Mouse (Mus musculus): ENCODE results near the gene Stat3. TPM values are rescaled to one million over a fixed set of nuclear protein-coding genes. Genes with fewer than 3 reads are reported as not detected.
A peak's percentile ranks its signal among the peaks of the same experiment; 100 is the strongest.

Stat3 gene
- total and polyA plus RNA-seq, 3 experiments: 63.5 to 81.1 (median 69.3) TPM

DNA sequence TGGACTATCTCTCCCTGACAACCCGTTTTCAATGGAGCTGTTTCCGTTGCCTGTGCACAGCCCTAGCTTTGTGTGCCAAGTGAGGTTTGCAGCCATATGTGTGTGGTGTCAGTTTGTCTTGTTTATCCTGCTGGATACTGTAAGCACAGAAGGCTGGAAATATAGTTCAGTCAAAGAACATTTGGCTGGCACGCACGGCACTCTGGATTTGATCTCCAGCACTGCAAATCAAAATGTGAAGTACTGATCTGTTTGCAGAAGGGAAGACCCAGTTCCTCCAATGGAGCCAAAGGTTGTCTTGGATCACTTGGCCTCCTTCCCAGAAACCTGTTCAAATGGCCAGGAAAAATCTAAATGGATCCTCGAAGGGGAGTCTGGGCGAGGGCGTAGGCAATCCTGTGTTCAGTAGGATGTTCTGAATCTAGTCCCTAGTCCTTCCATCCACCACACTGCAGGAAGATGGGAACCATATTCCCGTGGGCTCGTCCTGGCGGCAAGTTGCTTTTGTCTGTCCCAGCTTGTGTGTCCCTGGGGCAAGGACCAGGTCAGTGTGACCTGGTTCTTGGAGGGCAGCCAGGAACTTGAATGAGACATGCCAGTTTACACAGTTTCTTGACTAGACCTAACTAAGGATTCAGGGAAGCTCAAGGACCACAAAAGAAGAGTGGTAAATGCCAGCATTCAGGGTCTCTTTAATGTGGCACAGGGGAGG is 68.9 kb downstream of the Stat3 start:
- no peaks in the 10 kb centered on the region for H3K9me3 ChIP-seq (replicated peaks)
- H3K27me3 ChIP-seq (ENCODE audit: insufficient read depth, low read length): no peaks in the 10 kb centered on the region
- DNase-seq (ENCODE audit: low spot score) (no peak), ATAC-seq (ENCODE audit: extremely low read depth, insufficient number of reproducible peaks, low FRiP score, poor library complexity, severe bottlenecking) (no peak)
- H3K4me1 ChIP-seq (ENCODE audit: insufficient read depth, low read depth, low read length): peaks cover 63% of the 10 kb centered on the region
- H3K4me3 ChIP-seq (ENCODE audit: low read depth, low read length): no peak overlapping the region
- H3K36me3 ChIP-seq (replicated peaks): peaks cover 81% of the 10 kb centered on the region
- TF ChIP-seq GATA2 (IDR thresholded peaks at IDR 0.05; ENCODE audit: borderline replicate concordance, low read depth, low read length) (no peak), POLR2AphosphoS5 (IDR thresholded peaks at IDR 0.05; ENCODE audit: insufficient replicate concordance, low read depth, low read length) (no peak), TAL1 (conservative IDR thresholded peaks at IDR 0.05; ENCODE audit: low read depth, low read length) (no peak), CTCF (IDR thresholded peaks at IDR 0.05; ENCODE audit: low read depth, low read length) (no peak)

DNA sequence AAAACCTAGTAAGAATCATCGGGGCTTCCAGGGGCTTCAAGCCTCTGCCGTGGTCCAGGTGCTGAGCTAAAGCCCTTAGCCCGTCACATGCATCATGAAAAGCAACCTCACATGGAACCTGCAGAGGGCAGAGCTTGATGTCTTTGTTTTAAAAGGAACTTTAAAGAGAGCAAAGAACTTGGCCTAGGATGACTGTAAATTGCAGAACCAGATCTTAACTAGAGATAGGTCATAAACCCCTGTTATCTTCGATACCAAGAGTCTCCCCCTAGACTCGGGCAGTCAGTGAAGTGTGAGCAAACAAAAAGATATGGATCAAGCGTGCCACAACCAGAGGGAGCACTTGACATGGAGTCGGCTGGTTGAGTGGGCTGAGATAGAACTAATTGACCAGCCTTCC is 73.7 kb downstream of the Stat3 start:
- H3K27me3 ChIP-seq (ENCODE audit: insufficient read depth, low read length): no peaks in the 10 kb centered on the region
- peaks cover 86% of the 10 kb centered on the region for H3K36me3 ChIP-seq (replicated peaks)
- peak overlapping the region; percentile 56; the same call in 1 of the 2 replicates for H3K4me3 ChIP-seq (ENCODE audit: low read depth, low read length)
- ATAC-seq (ENCODE audit: extremely low read depth, insufficient number of reproducible peaks, low FRiP score, poor library complexity, severe bottlenecking) (peak; percentile 83), DNase-seq (ENCODE audit: low spot score) (peak; percentile 49)
- TF ChIP-seq POLR2AphosphoS5 (IDR thresholded peaks at IDR 0.05; ENCODE audit: insufficient replicate concordance, low read depth, low read length): no peak
- TF ChIP-seq TAL1 (conservative IDR thresholded peaks at IDR 0.05; ENCODE audit: low read depth, low read length): peak; percentile 72
- TF ChIP-seq GATA1 (IDR thresholded peaks at IDR 0.05; ENCODE audit: borderline replicate concordance, low read length): no peak
- no peak for TF ChIP-seq CTCF (IDR thresholded peaks at IDR 0.05; ENCODE audit: low read depth, low read length)
- no peak for TF ChIP-seq GATA2 (IDR thresholded peaks at IDR 0.05; ENCODE audit: borderline replicate concordance, low read depth, low read length)
- H3K9me3 ChIP-seq (replicated peaks): no peaks in the 10 kb centered on the region
- H3K4me1 ChIP-seq (ENCODE audit: insufficient read depth, low read depth, low read length): peaks cover 79% of the 10 kb centered on the region

DNA sequence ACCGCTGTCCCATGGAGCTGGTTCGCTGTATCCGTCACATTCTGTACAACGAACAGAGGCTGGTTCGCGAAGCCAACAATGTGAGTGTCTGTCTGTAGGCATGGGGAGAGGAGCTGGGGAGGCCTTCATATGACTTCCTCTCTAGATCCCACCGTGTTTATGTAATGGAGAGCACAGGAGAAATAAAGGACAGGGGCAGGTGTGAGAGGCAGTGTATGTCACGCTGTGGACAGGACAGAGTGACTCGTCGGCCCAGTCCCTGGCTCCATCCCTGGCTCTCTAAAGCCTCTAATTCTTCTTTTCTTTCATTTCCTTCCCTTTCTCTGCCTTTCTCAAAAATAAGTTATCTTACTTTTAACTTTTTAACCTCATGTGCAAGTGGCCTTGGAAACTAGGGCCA is 76.2 kb downstream of the Stat3 start:
- Histone ChIP-seq H3K9me3 (replicated peaks) (no peaks in the 10 kb centered on the region), H3K27me3 (ENCODE audit: insufficient read depth, low read length) (no peaks in the 10 kb centered on the region), H3K4me1 (ENCODE audit: insufficient read depth, low read depth, low read length) (peaks cover 88% of the 10 kb centered on the region), H3K36me3 (replicated peaks) (peaks cover 66% of the 10 kb centered on the region), H3K4me3 (ENCODE audit: low read depth, low read length) (peak overlapping the region; percentile 95; the same call in 1 of the 2 replicates)
- ATAC-seq (ENCODE audit: extremely low read depth, insufficient number of reproducible peaks, low FRiP score, poor library complexity, severe bottlenecking) (no peak), DNase-seq (ENCODE audit: low spot score) (no peak)
- TF ChIP-seq CTCF (IDR thresholded peaks at IDR 0.05; ENCODE audit: low read depth, low read length) (no peak), TAL1 (conservative IDR thresholded peaks at IDR 0.05; ENCODE audit: low read depth, low read length) (no peak), GATA2 (IDR thresholded peaks at IDR 0.05; ENCODE audit: borderline replicate concordance, low read depth, low read length) (no peak), GATA1 (IDR thresholded peaks at IDR 0.05; ENCODE audit: borderline replicate concordance, low read length) (no peak), POLR2AphosphoS5 (IDR thresholded peaks at IDR 0.05; ENCODE audit: insufficient replicate concordance, low read depth, low read length) (no peak)

DNA sequence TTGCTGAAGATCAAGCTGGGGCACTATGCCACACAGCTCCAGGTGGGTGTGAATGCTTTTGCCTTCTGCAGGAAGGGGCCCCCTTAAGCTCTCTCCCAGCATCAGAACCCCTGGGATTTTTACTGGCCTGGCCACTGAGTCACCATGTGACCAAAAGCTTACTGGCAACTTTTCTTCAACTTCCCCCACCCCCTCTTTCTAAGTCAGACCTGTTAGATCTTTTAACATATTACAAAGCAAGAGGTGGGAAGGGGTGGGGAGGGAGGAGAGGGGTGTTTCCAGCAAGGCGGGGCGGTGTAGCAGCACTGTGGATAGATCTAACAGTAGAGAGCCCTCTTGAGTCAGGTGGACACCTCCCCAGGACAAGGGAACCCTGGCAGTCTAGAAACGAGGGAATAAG is 77.5 kb downstream of the Stat3 start:
- DNase-seq (ENCODE audit: low spot score): no peak
- Histone ChIP-seq H3K36me3 (replicated peaks) (peaks cover 55% of the 10 kb centered on the region), H3K27me3 (ENCODE audit: insufficient read depth, low read length) (peaks cover 2% of the 10 kb centered on the region; the same call in 1 of the 2 replicates), H3K4me3 (ENCODE audit: low read depth, low read length) (peak overlapping the region; percentile 95), H3K9me3 (replicated peaks) (no peaks in the 10 kb centered on the region), H3K4me1 (ENCODE audit: insufficient read depth, low read depth, low read length) (peaks cover 92% of the 10 kb centered on the region)
- no peak for ATAC-seq (ENCODE audit: extremely low read depth, insufficient number of reproducible peaks, low FRiP score, poor library complexity, severe bottlenecking)
- TF ChIP-seq POLR2AphosphoS5 (IDR thresholded peaks at IDR 0.05; ENCODE audit: insufficient replicate concordance, low read depth, low read length): no peak
- TF ChIP-seq CTCF (IDR thresholded peaks at IDR 0.05; ENCODE audit: low read depth, low read length): no peak
- no peak for TF ChIP-seq GATA1 (IDR thresholded peaks at IDR 0.05; ENCODE audit: borderline replicate concordance, low read length)
- TF ChIP-seq TAL1 (conservative IDR thresholded peaks at IDR 0.05; ENCODE audit: low read depth, low read length): no peak
- no peak for TF ChIP-seq GATA2 (IDR thresholded peaks at IDR 0.05; ENCODE audit: borderline replicate concordance, low read depth, low read length)

DNA sequence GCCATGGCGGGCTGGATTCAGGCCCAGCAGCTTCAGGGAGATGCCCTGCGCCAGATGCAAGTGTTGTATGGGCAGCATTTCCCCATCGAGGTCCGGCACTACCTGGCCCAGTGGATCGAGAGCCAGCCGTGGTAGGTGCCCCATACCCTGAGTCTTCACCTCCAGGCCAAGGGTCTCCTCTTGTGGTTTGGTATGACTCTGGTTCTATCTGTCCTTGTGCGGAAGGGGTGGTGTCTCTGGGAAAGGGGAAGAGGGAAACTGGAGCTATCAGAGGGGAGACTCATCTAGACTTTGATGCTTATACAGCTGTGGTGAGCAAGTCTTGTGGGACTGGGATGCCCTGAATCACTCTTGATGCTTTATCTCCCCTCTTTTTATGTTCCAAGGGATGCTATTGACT is 78.0 kb downstream of the Stat3 start:
- peak; percentile 54 for DNase-seq (ENCODE audit: low spot score)
- TF ChIP-seq TAL1 (conservative IDR thresholded peaks at IDR 0.05; ENCODE audit: low read depth, low read length) (no peak), GATA1 (IDR thresholded peaks at IDR 0.05; ENCODE audit: borderline replicate concordance, low read length) (no peak), POLR2AphosphoS5 (IDR thresholded peaks at IDR 0.05; ENCODE audit: insufficient replicate concordance, low read depth, low read length) (no peak), GATA2 (IDR thresholded peaks at IDR 0.05; ENCODE audit: borderline replicate concordance, low read depth, low read length) (no peak), CTCF (IDR thresholded peaks at IDR 0.05; ENCODE audit: low read depth, low read length) (no peak)
- Histone ChIP-seq H3K4me3 (ENCODE audit: low read depth, low read length) (peak overlapping the region; percentile 95), H3K9me3 (replicated peaks) (no peaks in the 10 kb centered on the region), H3K36me3 (replicated peaks) (peaks cover 51% of the 10 kb centered on the region), H3K27me3 (ENCODE audit: insufficient read depth, low read length) (peaks cover 6% of the 10 kb centered on the region; the same call in 1 of the 2 replicates), H3K4me1 (ENCODE audit: insufficient read depth, low read depth, low read length) (peaks cover 93% of the 10 kb centered on the region)
- no peak for ATAC-seq (ENCODE audit: extremely low read depth, insufficient number of reproducible peaks, low FRiP score, poor library complexity, severe bottlenecking)

DNA sequence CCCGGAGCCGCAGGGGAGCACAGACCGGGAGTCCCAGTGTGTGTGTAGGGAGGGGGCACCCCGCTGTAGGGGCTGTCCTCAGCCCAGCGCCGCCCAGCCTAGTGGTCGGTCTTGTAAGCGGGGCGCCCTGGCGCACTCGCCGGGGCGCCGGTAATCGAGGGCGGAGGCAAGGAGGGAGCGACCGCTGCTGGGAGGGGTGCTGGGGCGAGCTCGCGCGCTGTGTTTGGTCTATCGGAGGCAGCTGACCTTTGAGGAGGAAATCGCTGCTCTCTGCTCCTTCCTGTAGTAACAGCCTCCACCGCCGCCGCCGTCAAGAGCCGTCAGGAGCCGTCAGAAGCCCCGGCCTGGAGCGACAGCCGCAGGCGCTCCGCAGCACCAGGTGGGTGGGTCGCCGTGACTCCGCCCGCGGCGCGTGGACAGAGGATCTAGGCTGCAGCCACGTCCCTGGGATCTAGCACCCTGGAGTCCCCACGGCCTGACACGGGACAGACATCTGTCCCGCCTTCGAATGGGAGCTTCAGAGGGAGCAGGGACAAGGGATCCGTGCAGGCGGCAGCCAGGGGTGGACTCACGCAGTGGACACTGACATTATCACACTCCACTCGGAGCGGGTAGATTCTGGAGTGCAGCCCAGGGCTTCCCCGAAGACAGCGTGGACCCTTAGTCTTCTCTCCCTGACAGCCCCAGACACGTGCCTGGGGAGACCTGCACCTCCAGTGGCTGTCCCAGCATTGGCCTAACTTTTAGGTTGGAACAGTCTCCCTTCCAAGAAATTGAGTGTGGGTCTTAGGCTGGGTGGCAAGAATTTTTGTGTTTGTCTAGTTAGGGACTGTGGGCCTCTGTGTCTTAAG is 78.9 kb downstream of the Stat3 start:
- DNase-seq (ENCODE audit: low spot score) (peak; percentile 91), ATAC-seq (ENCODE audit: extremely low read depth, insufficient number of reproducible peaks, low FRiP score, poor library complexity, severe bottlenecking) (peak; percentile 71)
- peaks cover 45% of the 10 kb centered on the region for H3K36me3 ChIP-seq (replicated peaks)
- peaks cover 11% of the 10 kb centered on the region for H3K27me3 ChIP-seq (ENCODE audit: insufficient read depth, low read length)
- H3K4me3 ChIP-seq (ENCODE audit: low read depth, low read length): peak overlapping the region; percentile 95
- peaks cover 93% of the 10 kb centered on the region for H3K4me1 ChIP-seq (ENCODE audit: insufficient read depth, low read depth, low read length)
- no peaks in the 10 kb centered on the region for H3K9me3 ChIP-seq (replicated peaks)
- no peak for TF ChIP-seq GATA2 (IDR thresholded peaks at IDR 0.05; ENCODE audit: borderline replicate concordance, low read depth, low read length)
- no peak for TF ChIP-seq CTCF (IDR thresholded peaks at IDR 0.05; ENCODE audit: low read depth, low read length)
- no peak for TF ChIP-seq TAL1 (conservative IDR thresholded peaks at IDR 0.05; ENCODE audit: low read depth, low read length)
- TF ChIP-seq GATA1 (IDR thresholded peaks at IDR 0.05; ENCODE audit: borderline replicate concordance, low read length): no peak
- no peak for TF ChIP-seq POLR2AphosphoS5 (IDR thresholded peaks at IDR 0.05; ENCODE audit: insufficient replicate concordance, low read depth, low read length)

Data from G1E (cell line).